In the genomic region with DNA sequence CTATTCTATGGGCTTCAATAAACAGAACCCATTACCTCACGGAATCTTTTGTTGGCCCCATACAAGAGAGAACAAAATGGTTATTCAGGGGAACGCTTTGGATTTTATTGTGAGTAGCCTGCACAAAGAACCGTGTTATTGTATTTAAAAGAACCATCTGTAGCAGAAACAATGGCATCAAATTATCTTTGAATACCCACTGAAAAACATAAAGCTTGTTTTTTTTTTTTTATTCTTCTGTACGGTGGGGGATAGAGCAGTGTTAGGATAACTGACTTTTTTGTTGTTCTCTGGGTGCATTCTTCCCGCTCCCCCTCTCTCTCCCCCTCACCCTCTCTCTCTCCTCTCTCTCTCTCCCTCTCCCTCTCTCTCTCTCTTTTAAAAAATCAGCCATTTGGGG, we compare ENCODE assay signal across 15 mouse cellular contexts. TPM values are rescaled to one million over a fixed set of nuclear protein-coding genes. Genes with fewer than 3 reads are reported as not detected.
DNase-seq lines count a peak whose midpoint lies in the region; ATAC-seq and TF ChIP-seq lines count a peak whose summit lies in the region.
"Had no signal": no experiment of that assay in that cellular context is flagged by ENCODE, and none has a peak within 500 bp of the region (broad histone marks: within the 10 kb centered on the region; RNA-seq: fewer than 3 reads in every experiment).

No protein-coding gene starts in this region.

- H3K4me1 ChIP-seq in heart, embryonic 13.5 days = peaks cover 14% of the 10 kb centered on the region
- H3K4me1 ChIP-seq in forebrain, embryonic 12.5 days = peaks cover 57% of the 10 kb centered on the region
- peaks cover 5% of the 10 kb centered on the region for H3K4me1 ChIP-seq in hindbrain, embryonic 16.5 days (ENCODE audit: control insufficient read depth, insufficient read depth, low read depth, low read length)
- peaks cover 16% of the 10 kb centered on the region; the same call in 1 of the 2 replicates for H3K4me1 ChIP-seq in neural tube, embryonic 14.5 days (ENCODE audit: control insufficient read depth, insufficient read depth, low read length)
- no peaks in the 10 kb centered on the region for H3K4me1 ChIP-seq in stomach, postnatal 0 days (replicated peaks; ENCODE audit: control insufficient read depth, insufficient read depth)

- peaks cover 82% of the 10 kb centered on the region for H3K27me3 ChIP-seq in heart, embryonic 13.5 days (replicated peaks)
- H3K27me3 ChIP-seq in forebrain, embryonic 12.5 days = peaks cover 17% of the 10 kb centered on the region
- peaks cover 19% of the 10 kb centered on the region for H3K27me3 ChIP-seq in hindbrain, embryonic 16.5 days (replicated peaks; ENCODE audit: control insufficient read depth, insufficient read depth, low read length)
- peaks cover 5% of the 10 kb centered on the region for H3K27me3 ChIP-seq in neural tube, embryonic 14.5 days (ENCODE audit: control insufficient read depth, insufficient read depth, low read length)
- H3K27me3 ChIP-seq in stomach, postnatal 0 days (ENCODE audit: control insufficient read depth, insufficient read depth, low read length) = peaks cover 13% of the 10 kb centered on the region; the same call in 1 of the 2 replicates

- no peaks in the 10 kb centered on the region for H3K9me3 ChIP-seq in heart, embryonic 13.5 days
- no peaks in the 10 kb centered on the region; the same call in 1 of the 2 replicates for H3K9me3 ChIP-seq in forebrain, embryonic 12.5 days
- H3K9me3 ChIP-seq in hindbrain, embryonic 16.5 days (ENCODE audit: control insufficient read depth, low read length) = no peaks in the 10 kb centered on the region
- no peaks in the 10 kb centered on the region for H3K9me3 ChIP-seq in neural tube, embryonic 14.5 days (ENCODE audit: control insufficient read depth, low read length)
- H3K9me3 ChIP-seq in stomach, postnatal 0 days (ENCODE audit: control insufficient read depth, low read length) = no peaks in the 10 kb centered on the region
- H3K9me3 ChIP-seq: limb, embryonic 10.5 days had no signal

- H3K36me3 ChIP-seq in heart, embryonic 13.5 days = no peaks in the 10 kb centered on the region
- H3K36me3 ChIP-seq in forebrain, embryonic 12.5 days (replicated peaks) = no peaks in the 10 kb centered on the region
- no peaks in the 10 kb centered on the region for H3K36me3 ChIP-seq in hindbrain, embryonic 16.5 days (ENCODE audit: control insufficient read depth, insufficient read depth, low read length)
- no peaks in the 10 kb centered on the region for H3K36me3 ChIP-seq in neural tube, embryonic 14.5 days (ENCODE audit: control insufficient read depth, insufficient read depth, low read length)
- H3K36me3 ChIP-seq in stomach, postnatal 0 days (ENCODE audit: control insufficient read depth, insufficient read depth, low read length) = no peaks in the 10 kb centered on the region
- H3K36me3 ChIP-seq: limb, embryonic 10.5 days had no signal

- 0 out of 2 replicates have a peak overlapping the region, but pooled peaks have one; percentile 1 for H3K4me2 ChIP-seq in heart, embryonic 13.5 days
- peak overlapping the region; percentile 89 for H3K4me2 ChIP-seq in forebrain, embryonic 12.5 days
- peak overlapping the region; percentile 39 for H3K4me2 ChIP-seq in hindbrain, embryonic 16.5 days (ENCODE audit: low read length)
- peak overlapping the region; percentile 41 for H3K4me2 ChIP-seq in neural tube, embryonic 14.5 days (ENCODE audit: low read depth, low read length)
- no peak overlapping the region for H3K4me2 ChIP-seq in stomach, postnatal 0 days (replicated peaks; ENCODE audit: low read depth)

- intact Hi-C loops in heart, postnatal 25 days (cut with DNase I) = loop anchor here (5.0 kb wide), 1 partner anchor 406 kb away; no protein-coding TSS in a partner anchor

- no peak overlapping the region for H3K9ac ChIP-seq in heart, embryonic 13.5 days
- peak overlapping the region; percentile 59 for H3K9ac ChIP-seq in forebrain, embryonic 12.5 days
- H3K9ac ChIP-seq in hindbrain, embryonic 16.5 days (ENCODE audit: low read depth, low read length) = peak overlapping the region; percentile 25; the same call in 1 of the 2 replicates
- 0 out of 2 replicates have a peak overlapping the region, but pooled peaks have one; percentile 4 for H3K9ac ChIP-seq in neural tube, embryonic 14.5 days (replicated peaks; ENCODE audit: low read depth, low read length)
- H3K9ac ChIP-seq in stomach, postnatal 0 days (ENCODE audit: low read length) = no peak overlapping the region

- TF ChIP-seq CTCF in stomach, postnatal 0 days (IDR thresholded peaks at IDR 0.05; ENCODE audit: low read depth) = no peak

- TF ChIP-seq EP300 in stomach, postnatal 0 days (optimal IDR thresholded peaks at IDR 0.05) = no peak

- WGBS in heart, embryonic 13.5 days = 47% methylated on average over 5 of the region's 5 CpGs
- 2% methylated on average over 5 of the region's 5 CpGs for WGBS in forebrain, embryonic 12.5 days
- 13% methylated on average over 5 of the region's 5 CpGs for WGBS in hindbrain, embryonic 16.5 days
- 9% methylated on average over 5 of the region's 5 CpGs for WGBS in neural tube, embryonic 14.5 days
- WGBS in stomach, postnatal 0 days = 38% methylated on average over 5 of the region's 5 CpGs

- no peak for DNase-seq in heart, postnatal 25 days (ENCODE audit: low spot score)
- DNase-seq in thymus, adult 18-20 months = no peak
- no peak for DNase-seq in thymus, postnatal 36 days
- DNase-seq in stomach, postnatal 0 days (ENCODE audit: low spot score) = no peak
- DNase-seq: cerebellum, postnatal 25 days; gastrocnemius, postnatal 25 days; kidney, adult 9 months had no signal

- no peak for ATAC-seq in heart, embryonic 13.5 days (ENCODE audit: extremely low read depth, insufficient number of reproducible peaks, low FRiP score, low TSS enrichment)
- ATAC-seq in forebrain, embryonic 12.5 days (ENCODE audit: low FRiP score) = no peak
- no peak for ATAC-seq in hindbrain, embryonic 16.5 days
- ATAC-seq in neural tube, embryonic 14.5 days (ENCODE audit: low read depth) = no peak
- no peak for ATAC-seq in stomach, postnatal 0 days (ENCODE audit: low FRiP score, low TSS enrichment)

- H3K4me3 ChIP-seq in heart, embryonic 13.5 days = no peak overlapping the region
- H3K4me3 ChIP-seq in forebrain, embryonic 12.5 days (replicated peaks) = peak overlapping the region; percentile 46
- H3K4me3 ChIP-seq in hindbrain, embryonic 16.5 days (ENCODE audit: low read length) = 0 out of 2 replicates have a peak overlapping the region, but pooled peaks have one; percentile 7
- peak overlapping the region; percentile 18 for H3K4me3 ChIP-seq in neural tube, embryonic 14.5 days (ENCODE audit: low read depth, low read length)
- no peak overlapping the region for H3K4me3 ChIP-seq in stomach, postnatal 0 days (ENCODE audit: low read depth, low read length)
- H3K4me3 ChIP-seq: limb, embryonic 10.5 days had no signal

- H3K27ac ChIP-seq in heart, embryonic 13.5 days (replicated peaks) = no peak overlapping the region
- H3K27ac ChIP-seq in forebrain, embryonic 12.5 days = peak overlapping the region; percentile 94
- H3K27ac ChIP-seq in hindbrain, embryonic 16.5 days (ENCODE audit: low read depth, low read length) = peak overlapping the region; percentile 30; the same call in 1 of the 2 replicates
- 0 out of 2 replicates have a peak overlapping the region, but pooled peaks have one; percentile 16 for H3K27ac ChIP-seq in neural tube, embryonic 14.5 days (ENCODE audit: low read depth, low read length)
- no peak overlapping the region for H3K27ac ChIP-seq in stomach, postnatal 0 days (replicated peaks)
- H3K27ac ChIP-seq: limb, embryonic 10.5 days had no signal

RNA-seq across cellular contexts. Expression of gene Sox2, which starts 12.3 kb away (rescaled TPM):
- 0.29 and 0.33 TPM in 2 replicates for polyA plus RNA-seq in heart, embryonic 13.5 days (2015; fragmentation: Nextera tagmentation; extraction: Ambion mirVana)
- total RNA-seq in heart, postnatal 25 days (2021) = not detected
- 75.5 and 77.0 TPM in 2 replicates for polyA plus RNA-seq in forebrain, embryonic 12.5 days (2016; fragmentation: Nextera tagmentation; extraction: Ambion mirVana)
- polyA plus RNA-seq in hindbrain, embryonic 16.5 days (2015; fragmentation: Nextera tagmentation; extraction: Ambion mirVana) = 8.2 and 8.6 TPM in 2 replicates
- 12.2 and 18.2 TPM in 2 replicates for polyA plus RNA-seq in neural tube, embryonic 14.5 days (2014; fragmentation: Nextera tagmentation; extraction: Ambion mirVana)
- polyA plus RNA-seq in stomach, postnatal 0 days (2015; fragmentation: Nextera tagmentation; extraction: Ambion mirVana) = 11.6 and 14.7 TPM in 2 replicates
- total RNA-seq: gastrocnemius, postnatal 25 days; megakaryocyte progenitor cell, adult 5-6 weeks had no signal
- polyA plus RNA-seq: liver, embryonic 16.5 days; small intestine, adult 2 months had no signal

Comparison
In these comparisons a context has a peak if more than half of its experiments do, and no peak if none do; other contexts are left out.
1. H3K27ac ChIP-seq: peak in forebrain, embryonic 12.5 days (single experiment), hindbrain, embryonic 16.5 days (single experiment) and neural tube, embryonic 14.5 days (single experiment); none in heart, embryonic 13.5 days (single experiment) and stomach, postnatal 0 days (single experiment).
2. H3K4me3 ChIP-seq: peak in forebrain, embryonic 12.5 days (single experiment), hindbrain, embryonic 16.5 days (single experiment) and neural tube, embryonic 14.5 days (single experiment); none in heart, embryonic 13.5 days (single experiment) and stomach, postnatal 0 days (single experiment).
3. H3K9ac ChIP-seq: peak in forebrain, embryonic 12.5 days (single experiment), hindbrain, embryonic 16.5 days (single experiment) and neural tube, embryonic 14.5 days (single experiment); none in heart, embryonic 13.5 days (single experiment) and stomach, postnatal 0 days (single experiment).